Mouse (Mus musculus) effector memory CD4-positive, alpha-beta T cell, adult 7 months (primary cell): ENCODE results near the gene Gm3376. TPM values are rescaled to one million over a fixed set of nuclear protein-coding genes. Genes with fewer than 3 reads are reported as not detected.

Experiments used
- polyA plus RNA-seq: library from polyadenylated mRNA; unstranded; fragments of 100-300 nt; shearing (Covaris generic); gene quantifications from one replicate; pipeline ENCODE4 v1.2.1, GENCODE M21; 2017

The Gm3376 gene
- polyA plus RNA-seq, result not detected

GRCm38 (mm10) chrY:3771373-3771772, at the start of gene Gm3376:
TSS of gene Gm3376 (plus strand) at chrY:3771673.

